Mouse (Mus musculus) stomach, embryonic 14.5 days (tissue): ENCODE measurements at regions not wholly inside any gene's neighbourhood (a gene's known extent, or its start where the extent isn't known, plus 50 kb on each side); places are given as distances from the start of the nearest gene placed in this dataset.

Source experiments
- ATAC-seq: fragments of 200-750 bp; cut with Nextera tagmentation; 2 replicates; pipeline ENCODE4 v1.8.0; 2017; ENCODE audit warnings: low read depth, moderate TSS enrichment; ENCODE audit not compliant: insufficient number of reproducible peaks, insufficient read depth, low FRiP score
- H3K27ac ChIP-seq: fragments of 300-500 bp; sonication (generic); 2 replicates; pipeline ENCODE4 v1.5.1; 2014; ENCODE audit warnings: mild to moderate bottlenecking, low read length, moderate library complexity, mixed read lengths
- H3K27me3 ChIP-seq: fragments of 300-500 bp; sonication (generic); 2 replicates; pipeline ENCODE4 v1.6.1; 2014; ENCODE audit warnings: low read length, control low read depth, mixed read lengths; ENCODE audit not compliant: control insufficient read depth, insufficient read depth
- H3K36me3 ChIP-seq: fragments of 300-500 bp; sonication (generic); 2 replicates; pipeline ENCODE4 v1.6.1; 2014; ENCODE audit warnings: mild to moderate bottlenecking, control low read depth, low read length, moderate library complexity, mixed read lengths; ENCODE audit not compliant: control insufficient read depth, insufficient read depth
- H3K4me1 ChIP-seq: fragments of 300-500 bp; sonication (generic); 2 replicates; pipeline ENCODE4 v1.6.1; 2014; ENCODE audit warnings: low read length, control low read depth, mixed read lengths; ENCODE audit not compliant: control insufficient read depth, insufficient read depth
- H3K4me2 ChIP-seq: fragments of 300-500 bp; sonication (generic); replicated peaks from 2 replicates; pipeline ENCODE4 v1.6.1; 2014; ENCODE audit warnings: low read depth, low read length, control low read depth
- H3K4me3 ChIP-seq: fragments of 300-500 bp; sonication (generic); 2 replicates; pipeline ENCODE4 v1.5.1; 2014; ENCODE audit warnings: low read depth, low read length, control low read depth
- H3K9ac ChIP-seq: fragments of 300-500 bp; sonication (generic); replicated peaks from 2 replicates; pipeline ENCODE4 v1.6.1; 2014; ENCODE audit warnings: low read depth, mild to moderate bottlenecking, control low read depth, low read length, moderate library complexity, mixed read lengths
- H3K9me3 ChIP-seq: fragments of 300-500 bp; sonication (generic); 2 replicates; pipeline ENCODE4 v1.6.1; 2016; ENCODE audit warnings: low read depth, low read length, control low read depth; ENCODE audit not compliant: control insufficient read depth
- whole genome bisulfite sequencing: fragments of 180-500 bp; shearing (Covaris S2); extraction: QIAGEN DNeasy Blood & Tissue Kit; methylation state at CpG from one replicate; pipeline ENCODE4 v1.1.7; 2014; 5-methylcytosine and 5-hydroxymethylcytosine counted together

GRCm38 (mm10) chr3:53324386-53324785, 138.7 kb downstream of the Nhlrc3 start:
- H3K4me2 ChIP-seq = no peak overlapping the region
- H3K4me1 ChIP-seq = no peaks in the 10 kb centered on the region
- WGBS = 81% methylated on average over 13 of the region's 13 CpGs
- no peaks in the 10 kb centered on the region for H3K27me3 ChIP-seq
- H3K9me3 ChIP-seq = no peaks in the 10 kb centered on the region
- no peak overlapping the region for H3K27ac ChIP-seq
- no peaks in the 10 kb centered on the region for H3K36me3 ChIP-seq
- H3K9ac ChIP-seq = no peak overlapping the region
- no peak overlapping the region for H3K4me3 ChIP-seq
- ATAC-seq = no peak

- H3K4me1 ChIP-seq = no peaks in the 10 kb centered on the region
- H3K36me3 ChIP-seq = no peaks in the 10 kb centered on the region
- 64% methylated on average over 2 of the region's 2 CpGs for WGBS
- H3K9me3 ChIP-seq = no peaks in the 10 kb centered on the region
- no peak overlapping the region for H3K4me3 ChIP-seq
- H3K4me2 ChIP-seq = no peak overlapping the region
- H3K27me3 ChIP-seq = no peaks in the 10 kb centered on the region
- no peak overlapping the region for H3K27ac ChIP-seq
- no peak overlapping the region for H3K9ac ChIP-seq
- no peak for ATAC-seq
These were observed 147.7 kb downstream of the Nhlrc3 start for GRCm38 (mm10) chr3:53315449-53315848.
